Mouse (Mus musculus) R1 (cell line): ENCODE data around the gene Epdr1.
A peak's percentile ranks its signal among the peaks of the same experiment; 100 is the strongest.
"Not testable (repeated sequence)": the region's sequence is repeated elsewhere in the genome, so short reads cannot be mapped to it uniquely, and the experiment has no call there.

Source experiments
- DNase-seq: peaks from one replicate; pipeline ENCODE4 v3.0.0-alpha.2; 2018; ENCODE audit warnings: low read depth, low spot score

Epdr1 gene

GRCm38 (mm10) chr13:19604916-19605315 lies 14.8 kb downstream of the Epdr1 start:
- no peak for DNase-seq

- DNase-seq = no peak
Measured at GRCm38 (mm10) chr13:19603719-19604118, 16.0 kb downstream of the Epdr1 start.

GRCm38 (mm10) chr13:19602531-19602930 lies 17.2 kb downstream of the Epdr1 start:
- no peak for DNase-seq

- no peak for DNase-seq
Measured at GRCm38 (mm10) chr13:19599242-19599641, 20.5 kb downstream of the Epdr1 start.

GRCm38 (mm10) chr13:19595141-19595540 lies 24.6 kb downstream of the Epdr1 start:
- DNase-seq = no peak

GRCm38 (mm10) chr13:19590996-19591759 lies 28.5 kb downstream of the Epdr1 start:
- peak; percentile 18 for DNase-seq

GRCm38 (mm10) chr13:19575947-19576346 lies 43.8 kb downstream of the Epdr1 start:
- no peak for DNase-seq

- not testable (repeated sequence) for DNase-seq
Measured at GRCm38 (mm10) chr13:19574723-19575122, 45.0 kb downstream of the Epdr1 start.

GRCm38 (mm10) chr13:19570166-19570565 lies 49.6 kb downstream of the Epdr1 start:
- peak; percentile 74 for DNase-seq

GRCm38 (mm10) chr13:19562510-19562909 lies 57.2 kb downstream of the Epdr1 start:
- no peak for DNase-seq

GRCm38 (mm10) chr13:19555391-19555790 lies 64.3 kb downstream of the Epdr1 start:
- DNase-seq = no peak
